Mouse (Mus musculus): ENCODE results near the gene Atad2b.

Gene Atad2b

GRCm38 (mm10) chr12:5084714-5085113 is 167.6 kb downstream of the Atad2b start:
- DNase-seq (ENCODE audit: low spot score): no peak

GRCm38 (mm10) chr12:5087787-5088519 is 170.8 kb downstream of the Atad2b start:
- no peak for DNase-seq (ENCODE audit: low spot score)

GRCm38 (mm10) chr12:5088639-5089038 is 171.5 kb downstream of the Atad2b start:
- DNase-seq (ENCODE audit: low spot score): no peak

Measured in ovary, postnatal 36 days (tissue).